Mouse (Mus musculus): ENCODE measurements around the gene Tifab. TPM values are rescaled to one million over a fixed set of nuclear protein-coding genes. Genes with fewer than 3 reads are reported as not detected.
A peak's percentile ranks its signal among the peaks of the same experiment; 100 is the strongest.
"Not testable (repeated sequence)": the region's sequence is repeated elsewhere in the genome, so short reads cannot be mapped to it uniquely, and the experiment has no call there.

Tifab gene
- polyA plus RNA-seq, 1 experiment: 6.6 TPM

- peaks cover 64% of the 10 kb centered on the region for H3K27me3 ChIP-seq (replicated peaks)
- no peaks in the 10 kb centered on the region for H3K4me1 ChIP-seq
- H3K9me3 ChIP-seq: peaks cover 12% of the 10 kb centered on the region
- TF ChIP-seq GATA1 (IDR thresholded peaks at IDR 0.05; ENCODE audit: borderline replicate concordance, low read length) (no peak), FLI1 (IDR thresholded peaks at IDR 0.05; ENCODE audit: low read length) (no peak)
- H3K36me3 ChIP-seq (replicated peaks; ENCODE audit: low read length): no peaks in the 10 kb centered on the region
- no peak overlapping the region for H3K4me3 ChIP-seq (replicated peaks)
These were observed 30.4 kb upstream of the Tifab start for GRCm38 (mm10) chr13:56209067-56209411.

- TF ChIP-seq FLI1 (IDR thresholded peaks at IDR 0.05; ENCODE audit: low read length): no peak
- H3K36me3 ChIP-seq (replicated peaks; ENCODE audit: low read length): no peaks in the 10 kb centered on the region
- peaks cover 12% of the 10 kb centered on the region for H3K9me3 ChIP-seq
- H3K4me1 ChIP-seq: no peaks in the 10 kb centered on the region
- no peak overlapping the region for H3K4me3 ChIP-seq (replicated peaks)
- H3K27me3 ChIP-seq (replicated peaks): peaks cover 63% of the 10 kb centered on the region
These were observed 29.8 kb upstream of the Tifab start for GRCm38 (mm10) chr13:56208225-56209066.

DNA sequence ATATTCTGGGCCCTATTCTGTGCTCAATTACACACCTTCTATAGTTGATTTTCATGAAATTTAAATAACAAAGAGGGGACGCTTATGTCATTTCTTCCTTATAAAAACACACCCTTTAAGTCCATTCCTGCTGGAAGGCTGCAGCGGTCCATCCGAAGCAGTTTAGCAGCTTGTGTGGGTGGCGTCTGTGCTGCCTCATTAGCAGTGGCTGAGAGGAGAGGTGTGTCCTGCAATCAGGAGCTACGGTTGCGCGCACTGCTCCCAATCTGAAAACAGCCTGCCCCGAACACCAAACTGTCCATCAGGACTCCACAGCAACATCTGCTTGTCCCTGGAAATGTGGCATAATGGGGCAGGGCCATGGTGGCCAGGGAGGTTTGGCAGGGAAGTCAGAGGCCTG, 20.8 kb upstream of the Tifab start:
- Histone ChIP-seq H3K4me3 (replicated peaks) (no peak overlapping the region), H3K4me1 (peaks cover 19% of the 10 kb centered on the region), H3K36me3 (replicated peaks; ENCODE audit: low read length) (no peaks in the 10 kb centered on the region), H3K27me3 (replicated peaks) (peaks cover 39% of the 10 kb centered on the region), H3K9me3 (no peaks in the 10 kb centered on the region)
- no peak for TF ChIP-seq FLI1 (IDR thresholded peaks at IDR 0.05; ENCODE audit: low read length)
- no peak for TF ChIP-seq GATA1 (IDR thresholded peaks at IDR 0.05; ENCODE audit: borderline replicate concordance, low read length)

DNA sequence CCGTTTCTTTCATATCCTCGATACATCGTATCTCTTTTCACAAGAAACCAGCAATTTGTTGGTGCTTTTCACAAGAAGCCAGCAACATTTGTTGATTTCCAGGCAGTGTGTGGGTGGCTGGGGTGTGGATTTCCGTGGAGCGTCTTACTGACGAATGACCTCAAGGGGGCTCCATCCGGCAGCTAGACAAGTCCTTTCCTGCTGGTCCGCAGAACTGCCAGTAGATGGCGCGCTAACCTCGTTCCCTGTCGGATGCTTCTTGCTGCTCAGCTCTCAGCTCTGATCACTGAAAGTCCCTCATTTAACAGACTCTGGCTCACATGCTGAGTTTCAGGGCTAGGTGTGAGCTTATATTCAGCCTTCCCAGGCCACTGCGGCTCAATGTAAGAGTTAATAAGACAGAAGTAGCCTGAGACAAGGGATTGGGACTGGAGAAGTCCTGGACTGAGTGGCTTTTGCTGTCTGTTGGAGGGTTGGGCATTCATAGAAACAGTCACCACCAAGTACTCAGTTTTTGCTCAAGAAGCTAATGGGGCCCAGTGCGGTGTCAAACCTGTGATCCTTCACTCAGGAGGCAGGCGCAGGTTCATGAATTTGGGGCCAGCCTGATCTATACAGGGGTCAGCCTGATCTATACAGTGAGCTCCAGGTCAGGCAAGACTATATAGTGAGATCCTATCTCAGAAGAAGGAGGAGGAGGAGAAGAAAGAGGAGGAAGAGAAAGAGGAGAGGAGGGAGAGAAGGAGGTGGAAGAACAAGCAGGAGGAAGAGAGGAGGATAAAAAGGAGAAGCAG, 19.0 kb upstream of the Tifab start:
- Histone ChIP-seq H3K4me1 (peaks cover 25% of the 10 kb centered on the region), H3K4me3 (replicated peaks) (no peak overlapping the region), H3K27me3 (replicated peaks) (peaks cover 36% of the 10 kb centered on the region), H3K36me3 (replicated peaks; ENCODE audit: low read length) (no peaks in the 10 kb centered on the region), H3K9me3 (no peaks in the 10 kb centered on the region)
- TF ChIP-seq FLI1 (IDR thresholded peaks at IDR 0.05; ENCODE audit: low read length) (no peak), GATA1 (IDR thresholded peaks at IDR 0.05; ENCODE audit: borderline replicate concordance, low read length) (no peak)

GRCm38 (mm10) chr13:56197031-56197430, 18.3 kb upstream of the Tifab start:
- H3K36me3 ChIP-seq (replicated peaks; ENCODE audit: low read length): no peaks in the 10 kb centered on the region
- TF ChIP-seq FLI1 (IDR thresholded peaks at IDR 0.05; ENCODE audit: low read length) (no peak), GATA1 (IDR thresholded peaks at IDR 0.05; ENCODE audit: borderline replicate concordance, low read length) (no peak)
- H3K4me3 ChIP-seq (replicated peaks): peak overlapping the region; percentile 14
- no peaks in the 10 kb centered on the region for H3K9me3 ChIP-seq
- H3K4me1 ChIP-seq: peaks cover 31% of the 10 kb centered on the region
- peaks cover 31% of the 10 kb centered on the region for H3K27me3 ChIP-seq (replicated peaks)

GRCm38 (mm10) chr13:56195824-56196223, 17.1 kb upstream of the Tifab start:
- H3K9me3 ChIP-seq; H3K36me3 ChIP-seq (replicated peaks; ENCODE audit: low read length); H3K4me3 ChIP-seq (replicated peaks): not testable (repeated sequence)
- Histone ChIP-seq H3K27me3 (replicated peaks) (peaks cover 24% of the 10 kb centered on the region), H3K4me1 (peaks cover 38% of the 10 kb centered on the region)

DNA sequence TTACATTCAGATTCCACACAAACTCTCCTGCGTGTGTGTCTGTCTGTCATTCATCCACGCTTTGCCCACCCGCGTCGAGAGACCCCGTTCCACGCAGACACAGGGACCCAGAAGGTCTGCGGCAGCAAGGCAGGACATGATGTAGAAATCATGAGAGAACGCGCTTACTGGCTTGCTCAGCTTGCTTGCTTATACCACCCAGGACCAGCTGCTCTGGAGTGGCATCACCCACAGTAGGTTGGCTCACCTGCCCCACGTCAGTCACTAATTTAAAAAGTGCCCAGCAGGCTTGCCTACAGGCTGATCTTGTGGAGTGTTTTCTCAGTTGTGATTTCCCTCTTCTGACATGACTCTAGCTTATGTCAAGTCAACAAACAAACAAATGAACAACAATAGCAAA, 15.5 kb upstream of the Tifab start:
- not testable (repeated sequence) for H3K9me3 ChIP-seq; H3K4me3 ChIP-seq (replicated peaks); H3K36me3 ChIP-seq (replicated peaks; ENCODE audit: low read length)
- peaks cover 38% of the 10 kb centered on the region for H3K4me1 ChIP-seq
- H3K27me3 ChIP-seq (replicated peaks): peaks cover 14% of the 10 kb centered on the region

DNA sequence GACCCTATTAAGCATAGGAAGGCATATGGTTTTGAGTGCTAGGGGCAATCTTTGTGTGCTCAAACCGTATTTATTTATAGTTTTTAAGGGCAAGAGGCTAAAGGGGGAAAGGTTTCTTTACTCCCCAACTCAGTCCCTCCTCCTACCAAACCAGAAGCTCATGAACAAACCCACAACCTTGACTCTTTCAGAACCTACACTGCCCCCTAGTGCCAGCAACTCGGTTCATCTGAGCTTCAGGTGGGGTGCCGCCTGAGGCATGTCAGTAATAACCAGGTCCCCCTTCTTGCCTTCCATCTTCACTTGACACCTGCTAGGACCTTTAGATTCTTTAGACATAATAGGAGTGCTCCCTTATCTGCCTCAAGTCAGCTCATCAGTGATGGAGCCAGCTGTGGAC, 12.5 kb upstream of the Tifab start:
- no peaks in the 10 kb centered on the region for H3K36me3 ChIP-seq (replicated peaks; ENCODE audit: low read length)
- no peak overlapping the region for H3K4me3 ChIP-seq (replicated peaks)
- no peak for TF ChIP-seq FLI1 (IDR thresholded peaks at IDR 0.05; ENCODE audit: low read length)
- no peak for TF ChIP-seq GATA1 (IDR thresholded peaks at IDR 0.05; ENCODE audit: borderline replicate concordance, low read length)
- H3K27me3 ChIP-seq (replicated peaks): peaks cover 1% of the 10 kb centered on the region
- peaks cover 4% of the 10 kb centered on the region for H3K9me3 ChIP-seq
- H3K4me1 ChIP-seq: peaks cover 22% of the 10 kb centered on the region

GRCm38 (mm10) chr13:56189688-56190087, 11.0 kb upstream of the Tifab start:
- Histone ChIP-seq H3K36me3 (replicated peaks; ENCODE audit: low read length) (no peaks in the 10 kb centered on the region), H3K4me1 (peaks cover 19% of the 10 kb centered on the region), H3K27me3 (replicated peaks) (peaks cover 4% of the 10 kb centered on the region), H3K4me3 (replicated peaks) (no peak overlapping the region), H3K9me3 (peaks cover 4% of the 10 kb centered on the region)
- no peak for TF ChIP-seq FLI1 (IDR thresholded peaks at IDR 0.05; ENCODE audit: low read length)
- no peak for TF ChIP-seq GATA1 (IDR thresholded peaks at IDR 0.05; ENCODE audit: borderline replicate concordance, low read length)

GRCm38 (mm10) chr13:56183687-56184086, 5.0 kb upstream of the Tifab start:
- TF ChIP-seq GATA1 (IDR thresholded peaks at IDR 0.05; ENCODE audit: borderline replicate concordance, low read length) (no peak), FLI1 (IDR thresholded peaks at IDR 0.05; ENCODE audit: low read length) (no peak)
- Histone ChIP-seq H3K27me3 (replicated peaks) (peaks cover 22% of the 10 kb centered on the region), H3K4me1 (peaks cover 29% of the 10 kb centered on the region), H3K4me3 (replicated peaks) (peak overlapping the region; percentile 59), H3K36me3 (replicated peaks; ENCODE audit: low read length) (no peaks in the 10 kb centered on the region), H3K9me3 (peaks cover 10% of the 10 kb centered on the region)

All from megakaryocyte, embryonic 14.5 days (primary cell).